Mouse (Mus musculus) gastrocnemius, adult 2 months (tissue): ENCODE data around the gene Itga10. TPM values are rescaled to one million over a fixed set of nuclear protein-coding genes. Genes with fewer than 3 reads are reported as not detected.

Source experiments
- DNase-seq: peaks from one replicate; pipeline ENCODE4 v3.0.0; 2022
- H3K27ac ChIP-seq: fragments of 200-600 bp; 2 replicates; pipeline ENCODE4 v1.8.1; 2022; ENCODE audit warnings: mild to moderate bottlenecking
- H3K4me3 ChIP-seq: fragments of 200-600 bp; 2 replicates; pipeline ENCODE4 v1.8.1; 2022; ENCODE audit warnings: mild to moderate bottlenecking, moderate library complexity
- CTCF ChIP-seq: fragments of 200-600 bp; IDR thresholded peaks from 2 replicates; pipeline ENCODE4 v1.8.1; 2022; ENCODE audit warnings: antibody characterized with exemption, mild to moderate bottlenecking, moderate library complexity
- intact Hi-C: fragments of 180-260 bp; cut with DNase I; formaldehyde crosslinking; loops from one replicate; pipeline ENCODE4 v1.15.1; 2025
- total RNA-seq, 2 experiments: library from RNA; stranded (reverse); gene quantifications; 2 replicates each; pipeline ENCODE4 v1.2.3; 2021

Itga10 gene
- total RNA-seq, 2 experiments from 2014 or later: 0.74 to 1.4 TPM

DNA sequence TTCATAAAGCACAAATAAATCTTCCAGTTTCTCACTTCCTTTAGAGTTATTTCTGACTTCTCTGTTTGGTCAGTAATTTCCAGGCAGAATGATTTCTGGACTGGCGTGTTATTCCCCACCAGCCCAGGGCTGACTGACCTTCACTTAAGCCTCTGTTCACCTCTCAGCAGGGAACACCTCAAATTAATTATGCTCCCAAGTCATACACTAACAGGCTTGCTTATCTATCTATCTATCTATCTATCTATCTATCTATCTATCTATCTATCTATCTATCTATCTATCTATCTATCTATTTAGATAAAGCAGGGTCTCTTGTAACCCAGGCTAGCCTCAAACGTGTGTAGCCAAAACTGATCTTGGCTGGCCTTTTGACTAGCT, 63.3 kb downstream of the Itga10 start:
- Histone ChIP-seq H3K27ac (no peak overlapping the region; the same call in 1 of the 2 replicates), H3K4me3 (peak overlapping the region; percentile 74)
- no peak for DNase-seq
- intact Hi-C loops: loop anchor here (5.0 kb wide), 1 partner anchor 41 kb away; no protein-coding TSS in a partner anchor
- TF ChIP-seq CTCF: no peak

Other genes starting within 250 kb of the Itga10 start
- gene BC107364, start 193.3 kb upstream of the Itga10 start, total RNA-seq: not detected
- 100 to 1,000 TPM; 590 to 675 TPM for gene Hfe2, start 120.4 kb upstream of the Itga10 start, total RNA-seq
- 100 to 1,000 TPM; 541 to 557 TPM for gene Txnip, start 87.6 kb upstream of the Itga10 start, total RNA-seq
- 1 to 10 TPM in 1 of 2 experiments, not detected in 1; 1.1 TPM for gene Gm16253, start 68.6 kb upstream of the Itga10 start, total RNA-seq
- 10 to 100 TPM; 44.5 to 48.3 TPM for gene Polr3gl, start 51.4 kb upstream of the Itga10 start, total RNA-seq
- gene Ankrd34a, start 48.9 kb upstream of the Itga10 start, total RNA-seq: under 1 TPM; 0.41 to 0.92 TPM
- gene Lix1l, start 44.4 kb upstream of the Itga10 start, total RNA-seq: 1 to 10 TPM; 4.9 to 8.4 TPM
- gene Rbm8a, start 15.7 kb upstream of the Itga10 start, total RNA-seq: 10 to 100 TPM; 23.3 to 29.2 TPM
- gene Pex11b, start 10.2 kb upstream of the Itga10 start, total RNA-seq: 10 to 100 TPM; 22.6 to 24.2 TPM
- gene Gm42957, start 10.1 kb upstream of the Itga10 start, total RNA-seq: under 1 TPM; 0.14 to 0.15 TPM
- under 1 TPM; 0.22 to 0.26 TPM for gene Ankrd35, start 24.5 kb downstream of the Itga10 start, total RNA-seq
- gene Pias3, start 50.8 kb downstream of the Itga10 start, total RNA-seq: 1 to 10 TPM; 5.5 to 5.6 TPM
- gene Nudt17, start 63.0 kb downstream of the Itga10 start, total RNA-seq: under 1 TPM; 0.31 to 0.73 TPM
- gene Polr3c, start 82.0 kb downstream of the Itga10 start, total RNA-seq: 10 to 100 TPM; 23.2 to 24.3 TPM
- 10 to 100 TPM; 60.7 to 69.3 TPM for gene Rnf115, start 82.1 kb downstream of the Itga10 start, total RNA-seq
- gene Pdzk1, start 183.7 kb downstream of the Itga10 start, total RNA-seq: not detected
- not detected for gene Cd160, start 183.8 kb downstream of the Itga10 start, total RNA-seq